Mouse (Mus musculus) heart, adult 18-20 months (tissue): ENCODE measurements around the gene Prrc2b. TPM values are rescaled to one million over a fixed set of nuclear protein-coding genes. Genes with fewer than 3 reads are reported as not detected.

Experiments used
- DNase-seq, 2 experiments: peaks; one replicate each; pipeline ENCODE4 v3.0.0; 2021 to 2022; ENCODE audit warnings: mixed read lengths in 1 of 2
- total RNA-seq, 2 experiments: library from RNA; stranded (reverse); gene quantifications; 2 replicates each; pipeline ENCODE4 v1.2.3; 2021

Gene Prrc2b
- total RNA-seq, 2 experiments from 2014 or later = 83.5 to 86.2 TPM

DNA sequence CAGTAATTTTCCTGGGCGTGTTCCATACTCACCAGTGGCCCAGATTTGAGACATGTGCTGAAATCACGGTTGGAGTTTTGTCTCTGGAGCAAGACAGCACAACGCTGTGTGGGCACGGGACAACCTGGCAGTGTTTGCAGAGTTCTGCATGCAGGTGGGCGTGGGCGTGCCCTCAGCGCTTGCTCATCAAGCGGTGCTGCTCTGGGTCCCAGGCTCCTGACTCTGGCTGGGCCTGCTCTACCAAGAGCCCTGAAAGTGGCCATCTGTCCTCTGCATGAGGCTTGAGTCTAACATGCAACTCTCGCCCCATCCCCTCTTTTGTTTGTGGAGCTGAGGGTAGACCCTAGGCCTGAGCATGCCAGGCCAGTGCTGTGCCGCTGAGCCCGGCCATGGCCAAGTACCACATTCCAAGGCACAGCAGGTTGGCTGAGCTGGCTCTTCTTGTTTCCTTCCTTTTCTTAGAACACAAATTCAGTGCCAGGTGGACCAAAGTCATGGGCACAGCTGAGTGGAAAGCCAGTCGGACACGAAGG lies 36.2 kb downstream of the Prrc2b start:
- DNase-seq = no peak

- DNase-seq = no peak
Observed at GRCm38 (mm10) chr2:32187649-32188048, 36.8 kb downstream of the Prrc2b start.

DNA sequence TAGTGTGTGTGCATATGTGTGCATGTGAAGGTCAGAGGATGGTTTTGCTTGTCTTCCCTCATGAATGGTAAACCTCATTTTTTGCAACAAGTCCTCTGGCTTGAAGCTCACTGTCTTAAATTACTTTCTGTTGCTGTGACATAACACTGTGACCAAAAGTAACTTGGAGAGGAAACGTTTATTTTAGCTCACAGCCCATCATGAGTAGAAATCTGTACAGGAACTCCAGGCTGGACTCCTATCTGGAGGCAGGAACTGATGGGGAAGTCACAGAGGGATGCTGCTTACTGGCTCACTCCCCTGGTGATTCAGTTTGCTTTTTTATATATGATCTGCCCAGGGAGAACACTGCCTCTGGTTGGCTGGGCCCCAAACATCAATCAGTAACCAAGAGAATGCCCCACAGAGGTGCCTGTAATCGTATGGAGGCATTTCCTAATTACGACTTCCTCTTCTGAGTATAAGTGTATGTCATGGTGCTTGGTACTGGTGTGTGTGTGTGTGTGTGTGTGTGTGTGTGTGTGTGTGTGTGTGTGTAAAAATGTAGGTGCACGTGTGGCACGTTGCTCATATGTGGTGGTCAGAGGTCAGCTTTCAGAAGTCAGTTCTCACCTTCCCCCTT lies 38.3 kb downstream of the Prrc2b start:
- no peak for DNase-seq

DNA sequence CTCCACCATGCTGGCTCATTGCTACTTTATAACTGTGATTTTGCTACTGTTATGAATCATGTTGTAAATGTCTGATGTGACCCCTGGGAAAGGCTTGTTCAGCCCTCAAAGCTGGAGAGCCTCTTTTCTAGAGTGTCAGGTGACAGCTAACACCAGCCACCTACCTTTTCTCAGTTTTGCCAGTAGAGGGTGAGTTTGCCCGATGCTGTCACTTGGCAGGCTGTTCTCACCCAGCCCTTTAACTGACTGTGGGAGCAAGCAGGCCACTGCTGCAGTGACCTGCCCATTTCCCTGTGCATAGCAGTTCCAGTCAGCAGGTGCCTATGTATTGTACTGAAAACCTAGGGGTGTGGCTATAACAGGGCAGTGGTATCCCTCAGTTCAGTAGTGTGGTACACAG lies 39.7 kb downstream of the Prrc2b start:
- DNase-seq = no peak

DNA sequence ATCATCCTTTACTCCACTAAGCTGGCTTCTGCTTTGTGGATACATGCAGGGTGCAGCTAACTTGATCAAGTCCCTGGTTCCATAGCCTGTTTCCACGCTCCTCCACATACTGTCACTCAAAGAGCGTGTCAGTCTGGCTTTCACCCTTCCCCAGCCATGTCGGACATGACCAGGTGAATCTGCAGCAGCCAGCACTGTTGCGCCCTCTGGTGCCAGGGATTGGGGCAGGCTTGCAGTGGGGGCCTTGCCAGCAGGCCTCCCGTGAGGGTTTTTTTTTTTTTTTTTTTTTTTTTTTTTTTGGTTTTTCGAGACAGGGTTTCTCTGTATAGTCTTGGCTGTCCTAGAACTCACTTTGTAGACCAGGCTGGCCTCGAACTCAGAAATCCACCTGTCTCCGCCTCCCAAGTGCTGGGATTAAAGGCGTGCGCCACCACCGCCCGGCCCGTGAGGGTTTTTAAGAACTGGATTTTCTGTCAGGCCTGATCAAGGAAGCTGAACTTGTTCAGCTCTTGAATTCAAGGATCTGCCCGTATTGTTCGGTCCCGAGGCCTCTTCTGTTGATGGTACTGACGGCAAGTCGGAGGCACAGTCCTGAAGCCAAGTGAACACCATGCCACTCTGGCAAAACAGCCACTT lies 41.1 kb downstream of the Prrc2b start:
- DNase-seq = peak; percentile 48 to 69

GRCm38 (mm10) chr2:32198977-32199376 lies 48.1 kb downstream of the Prrc2b start:
- DNase-seq = no peak

- no peak for DNase-seq
Observed at GRCm38 (mm10) chr2:32200033-32200432, 49.2 kb downstream of the Prrc2b start.

- DNase-seq = no peak
Observed at GRCm38 (mm10) chr2:32200712-32201111, 49.8 kb downstream of the Prrc2b start.

DNA sequence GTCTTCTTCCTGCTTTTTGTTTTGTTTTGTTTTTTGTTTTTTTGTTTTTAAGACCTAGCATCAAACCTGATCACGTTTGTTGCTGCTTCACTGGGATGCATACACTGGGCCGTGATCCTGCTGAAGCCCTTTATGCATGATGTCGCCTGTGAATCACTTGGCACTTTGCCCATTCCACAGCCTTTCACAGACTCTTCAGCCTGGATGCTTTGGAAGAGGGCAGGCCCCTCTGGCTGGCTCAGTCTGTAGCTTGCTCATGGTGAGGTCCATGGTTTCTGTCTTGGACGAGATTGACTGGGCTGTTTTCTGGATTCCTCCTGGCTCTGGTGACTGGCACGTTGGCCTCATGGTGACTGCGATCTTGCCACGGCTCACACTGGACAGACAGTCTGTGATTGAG lies 50.6 kb downstream of the Prrc2b start:
- DNase-seq = no peak

GRCm38 (mm10) chr2:32203853-32204252 lies 53.0 kb downstream of the Prrc2b start:
- DNase-seq = no peak

- DNase-seq = no peak
Observed at GRCm38 (mm10) chr2:32207682-32208081, 56.8 kb downstream of the Prrc2b start.

GRCm38 (mm10) chr2:32211689-32212088 lies 60.8 kb downstream of the Prrc2b start:
- no peak for DNase-seq

- peak in 1 of 2 experiments; percentile 28 for DNase-seq
Observed at GRCm38 (mm10) chr2:32213000-32213399, 62.1 kb downstream of the Prrc2b start.

- no peak for DNase-seq
Observed at GRCm38 (mm10) chr2:32215576-32215975, 64.7 kb downstream of the Prrc2b start.

DNA sequence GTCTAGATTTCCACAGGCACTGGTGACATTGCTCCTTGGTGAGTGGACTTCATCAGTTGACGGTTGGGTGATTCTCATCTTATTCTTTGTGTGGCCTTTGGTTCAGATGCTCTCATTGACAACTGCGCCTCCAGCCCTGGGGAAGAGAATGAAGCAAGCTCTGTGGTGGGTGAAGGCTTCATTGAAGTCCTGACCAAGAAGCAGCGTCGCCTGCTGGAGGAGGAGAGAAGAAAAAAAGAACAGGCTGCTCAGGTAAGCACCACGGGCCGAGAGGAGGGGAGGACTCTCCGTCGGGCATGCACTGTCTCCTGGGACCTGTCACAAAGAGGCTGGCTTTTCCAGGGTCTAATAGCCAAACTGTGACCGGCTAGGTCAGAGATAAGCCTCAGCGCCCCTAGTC lies 65.6 kb downstream of the Prrc2b start:
- no peak for DNase-seq

DNA sequence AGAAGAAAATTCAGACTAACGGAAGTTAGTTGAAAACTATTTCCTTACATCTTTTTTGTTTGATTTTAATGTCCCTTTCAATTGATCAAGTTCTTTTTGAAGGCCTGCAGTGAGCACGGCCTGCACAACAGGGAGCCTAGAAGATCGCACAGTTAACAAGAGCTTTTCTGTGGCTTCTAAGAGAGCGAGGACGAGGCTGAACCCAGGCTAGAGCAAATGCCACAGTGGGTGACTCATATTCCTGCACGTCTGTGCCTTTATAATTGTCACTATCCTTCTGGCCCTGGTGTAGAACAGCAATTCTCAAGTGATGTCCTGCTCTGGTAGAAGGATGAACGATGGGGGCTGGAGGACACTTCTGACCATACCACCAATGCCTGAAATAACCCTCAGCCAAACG lies 66.8 kb downstream of the Prrc2b start:
- no peak for DNase-seq

GRCm38 (mm10) chr2:32218113-32218512 lies 67.2 kb downstream of the Prrc2b start:
- no peak for DNase-seq

DNA sequence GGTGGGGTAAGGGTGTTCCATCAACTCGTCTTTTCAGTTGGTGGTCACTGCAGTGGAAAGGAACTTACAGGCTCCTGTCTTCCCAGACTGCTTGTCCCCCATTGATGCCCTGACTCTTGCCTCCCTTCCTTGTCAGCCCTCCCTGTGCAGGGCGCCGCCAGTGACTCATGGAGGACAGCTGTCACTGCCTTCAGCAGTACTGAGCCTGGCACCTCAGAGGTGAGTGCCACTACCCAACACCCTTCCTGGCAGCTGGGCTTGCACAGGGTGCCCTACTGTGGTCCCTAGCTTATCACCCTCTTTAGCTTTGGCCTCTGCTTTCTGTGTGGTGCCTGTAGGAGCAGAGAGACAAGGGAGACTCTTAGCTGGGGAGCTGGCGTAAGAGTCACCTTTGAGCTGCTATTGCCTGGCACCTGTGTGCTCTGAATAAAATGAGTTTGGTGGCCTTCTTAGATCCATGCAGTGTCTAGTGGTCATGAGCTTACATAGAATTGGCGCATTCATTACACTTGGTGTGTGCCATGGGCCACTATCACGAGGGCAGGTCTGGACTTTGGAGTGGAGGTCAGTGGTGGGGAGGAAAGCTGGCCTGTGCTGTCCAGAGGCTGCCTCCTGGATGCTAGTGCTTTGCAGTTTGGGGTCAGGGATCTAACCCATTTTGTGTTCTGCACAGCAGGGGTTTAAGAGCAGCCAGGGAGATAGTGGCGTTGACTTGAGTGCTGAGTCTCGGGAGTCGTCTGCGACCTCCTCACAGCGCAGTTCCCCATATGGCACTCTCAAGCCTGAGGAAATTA lies 67.9 kb downstream of the Prrc2b start:
- peak; percentile 26 to 69 for DNase-seq

DNA sequence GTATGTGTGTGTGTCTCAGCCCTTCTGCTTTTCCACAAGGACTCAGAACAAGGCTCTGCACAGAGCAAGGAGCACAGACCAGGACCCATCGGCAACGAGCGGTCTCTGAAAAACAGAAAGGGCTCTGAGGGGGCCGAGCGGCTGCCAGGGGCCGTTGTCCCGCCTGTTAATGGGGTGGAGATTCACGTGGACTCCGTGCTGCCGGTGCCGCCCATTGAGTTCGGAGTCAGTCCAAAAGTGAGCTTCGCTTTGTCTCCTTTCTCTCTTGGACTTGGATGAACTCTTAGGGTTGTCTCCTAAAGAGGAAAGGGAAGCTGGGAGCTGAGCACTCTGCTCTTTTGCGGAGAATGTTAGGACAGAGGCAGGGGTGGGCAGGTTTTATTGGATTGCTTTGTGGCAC lies 68.6 kb downstream of the Prrc2b start:
- DNase-seq = no peak

- DNase-seq = peak in 1 of 2 experiments; percentile 62
Observed at GRCm38 (mm10) chr2:32220021-32220420, 69.1 kb downstream of the Prrc2b start.

DNA sequence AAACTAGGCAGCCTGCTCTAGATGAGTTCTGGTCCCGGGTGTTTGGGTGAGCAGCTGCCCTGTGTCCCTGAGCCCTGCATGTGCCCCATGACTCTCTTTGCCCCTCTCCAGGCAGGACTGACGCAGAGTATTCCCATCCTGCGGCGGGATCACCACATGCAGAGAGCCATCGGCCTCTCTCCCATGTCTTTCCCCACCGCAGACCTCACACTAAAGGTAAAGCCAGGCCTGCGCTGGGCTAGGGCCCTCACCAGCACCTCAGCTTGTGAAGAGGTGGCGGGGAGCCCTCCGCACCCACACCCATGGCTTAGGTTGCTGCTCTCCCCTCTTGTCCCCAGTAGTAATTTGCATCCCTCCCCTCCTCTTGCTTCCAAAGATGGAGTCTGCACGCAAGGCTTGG lies 70.1 kb downstream of the Prrc2b start:
- no peak for DNase-seq

- no peak for DNase-seq
Observed at GRCm38 (mm10) chr2:32221577-32221976, 70.7 kb downstream of the Prrc2b start.

DNA sequence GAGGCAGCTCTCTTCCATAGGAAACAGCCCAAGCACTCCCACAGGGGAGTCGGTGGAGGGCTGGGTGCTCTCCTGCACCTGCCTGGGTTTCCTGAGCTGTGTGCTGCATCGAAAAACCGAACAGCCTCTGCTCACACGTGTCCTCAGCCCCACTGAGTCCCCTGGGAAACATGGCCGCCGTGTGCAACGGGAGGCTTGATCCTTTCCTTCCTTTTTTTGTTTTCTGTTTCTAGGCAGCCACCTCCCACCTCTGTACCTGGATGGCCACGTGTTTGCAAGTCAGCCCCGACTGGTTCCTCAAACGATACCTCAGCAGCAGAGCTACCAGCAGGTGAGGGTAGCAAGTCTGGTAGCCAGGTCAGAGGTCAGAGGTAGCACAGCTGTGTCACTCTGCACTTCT lies 71.2 kb downstream of the Prrc2b start:
- no peak for DNase-seq
